Mouse (Mus musculus) kidney, adult 2 months (tissue): ENCODE results near the gene Chchd6. TPM values are rescaled to one million over a fixed set of nuclear protein-coding genes. Genes with fewer than 3 reads are reported as not detected.
A peak's percentile ranks its signal among the peaks of the same experiment; 100 is the strongest.

Experiments used
- DNase-seq: peaks from one replicate; pipeline ENCODE4 v3.0.0; 2021
- H3K27ac ChIP-seq: fragments of 200-500 bp; 2 replicates; pipeline ENCODE4 v1.5.1; 2012; ENCODE audit warnings: low read depth, low read length, control low read depth, inconsistent platforms; ENCODE audit not compliant: insufficient read depth
- H3K27me3 ChIP-seq: fragments of 200-500 bp; replicated peaks from 2 replicates; pipeline ENCODE4 v1.6.1; 2012; ENCODE audit warnings: mild to moderate bottlenecking, moderate library complexity, low read length, inconsistent platforms; ENCODE audit not compliant: control insufficient read depth, insufficient read depth
- H3K36me3 ChIP-seq: fragments of 200-500 bp; 2 replicates; pipeline ENCODE4 v1.6.1; 2012; ENCODE audit warnings: mild to moderate bottlenecking, moderate library complexity, low read length, inconsistent platforms; ENCODE audit not compliant: control insufficient read depth, insufficient read depth
- H3K4me1 ChIP-seq: fragments of 200-500 bp; 2 replicates; pipeline ENCODE4 v1.6.1; 2011; ENCODE audit warnings: low read length; ENCODE audit not compliant: control insufficient read depth, insufficient read depth
- H3K4me3 ChIP-seq: fragments of 200-500 bp; 2 replicates; pipeline ENCODE4 v1.5.1; 2011; ENCODE audit warnings: mild to moderate bottlenecking, low read depth, low read length, control low read depth; ENCODE audit not compliant: insufficient read depth
- CTCF ChIP-seq: fragments of 200-500 bp; conservative IDR thresholded peaks from 2 replicates; pipeline ENCODE4 v1.5.1; 2011; ENCODE audit warnings: low read depth, mild to moderate bottlenecking, control low read depth, low read length, moderate library complexity, mixed read lengths; ENCODE audit not compliant: insufficient read depth, insufficient read length
- POLR2A ChIP-seq: fragments of 200-500 bp; IDR thresholded peaks from one replicate; pipeline ENCODE4 v1.6.1; 2011; ENCODE audit warnings: low read depth, low read length, control low read depth
- WGBS: fragments of 180-500 bp; shearing (Covaris S2); methylation state at CpG from one replicate; pipeline ENCODE4 v1.1.7; 2018; 5-methylcytosine and 5-hydroxymethylcytosine counted together
- polyA plus RNA-seq: library from polyadenylated mRNA; depleted of rRNA; stranded (reverse); fragments of >200 nt; gene quantifications from 2 replicates; pipeline ENCODE4 v1.2.3, GENCODE M21; 2012

Chchd6 gene
- polyA plus RNA-seq, 1 experiment: 86.5 TPM

DNA sequence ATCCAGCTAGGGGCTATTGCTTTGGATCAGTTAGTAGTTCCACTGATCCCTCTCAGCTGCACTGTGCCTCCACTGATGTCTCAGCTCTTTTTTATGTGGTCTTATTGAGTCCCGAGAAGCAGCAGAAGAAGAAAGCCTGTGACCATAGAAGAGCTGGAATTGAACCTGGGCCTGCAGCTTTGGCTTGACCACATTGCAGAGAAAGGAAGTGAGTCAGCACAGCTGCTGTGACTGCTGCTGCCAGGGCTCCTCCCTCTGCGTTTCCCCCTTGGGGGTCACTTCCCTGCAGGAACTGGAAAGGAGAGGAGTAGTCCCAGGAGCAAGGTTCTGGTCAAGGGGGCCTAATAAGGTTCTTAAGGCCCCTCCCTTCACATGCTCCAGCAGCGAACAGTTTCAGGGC, 231.1 kb downstream of the Chchd6 start:
- Histone ChIP-seq H3K36me3 (no peaks in the 10 kb centered on the region), H3K4me1 (peaks cover 4% of the 10 kb centered on the region; the same call in 1 of the 2 replicates), H3K27ac (no peak overlapping the region), H3K4me3 (no peak overlapping the region), H3K27me3 (no peaks in the 10 kb centered on the region)
- no peak for DNase-seq
- TF ChIP-seq POLR2A (no peak), CTCF (no peak)
- 68% methylated on average over 3 of the region's 3 CpGs for WGBS

DNA sequence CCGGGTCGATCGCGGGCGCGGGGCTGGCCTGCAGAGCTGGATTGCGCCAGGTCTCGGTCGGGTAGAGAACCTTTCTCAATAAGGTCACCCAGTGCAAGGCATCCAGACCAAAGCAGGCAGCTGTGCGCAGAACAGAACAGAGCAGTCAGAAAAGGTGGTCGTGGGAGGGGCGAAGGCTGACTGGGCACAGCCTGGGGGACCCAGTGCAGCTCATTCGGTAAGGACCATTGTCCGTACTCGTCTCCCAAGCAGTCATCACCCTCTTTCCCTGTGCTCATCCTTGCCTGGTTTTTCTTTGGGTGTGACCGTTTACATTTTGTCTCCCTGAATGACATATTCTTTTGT, 232.4 kb downstream of the Chchd6 start:
- TF ChIP-seq POLR2A (no peak), CTCF (no peak)
- no peaks in the 10 kb centered on the region for H3K36me3 ChIP-seq
- no peak for DNase-seq
- H3K4me1 ChIP-seq: peaks cover 7% of the 10 kb centered on the region; the same call in 1 of the 2 replicates
- H3K4me3 ChIP-seq: peak overlapping the region; percentile 39
- WGBS: 23% methylated on average over 16 of the region's 16 CpGs
- no peaks in the 10 kb centered on the region for H3K27me3 ChIP-seq
- no peak overlapping the region for H3K27ac ChIP-seq

DNA sequence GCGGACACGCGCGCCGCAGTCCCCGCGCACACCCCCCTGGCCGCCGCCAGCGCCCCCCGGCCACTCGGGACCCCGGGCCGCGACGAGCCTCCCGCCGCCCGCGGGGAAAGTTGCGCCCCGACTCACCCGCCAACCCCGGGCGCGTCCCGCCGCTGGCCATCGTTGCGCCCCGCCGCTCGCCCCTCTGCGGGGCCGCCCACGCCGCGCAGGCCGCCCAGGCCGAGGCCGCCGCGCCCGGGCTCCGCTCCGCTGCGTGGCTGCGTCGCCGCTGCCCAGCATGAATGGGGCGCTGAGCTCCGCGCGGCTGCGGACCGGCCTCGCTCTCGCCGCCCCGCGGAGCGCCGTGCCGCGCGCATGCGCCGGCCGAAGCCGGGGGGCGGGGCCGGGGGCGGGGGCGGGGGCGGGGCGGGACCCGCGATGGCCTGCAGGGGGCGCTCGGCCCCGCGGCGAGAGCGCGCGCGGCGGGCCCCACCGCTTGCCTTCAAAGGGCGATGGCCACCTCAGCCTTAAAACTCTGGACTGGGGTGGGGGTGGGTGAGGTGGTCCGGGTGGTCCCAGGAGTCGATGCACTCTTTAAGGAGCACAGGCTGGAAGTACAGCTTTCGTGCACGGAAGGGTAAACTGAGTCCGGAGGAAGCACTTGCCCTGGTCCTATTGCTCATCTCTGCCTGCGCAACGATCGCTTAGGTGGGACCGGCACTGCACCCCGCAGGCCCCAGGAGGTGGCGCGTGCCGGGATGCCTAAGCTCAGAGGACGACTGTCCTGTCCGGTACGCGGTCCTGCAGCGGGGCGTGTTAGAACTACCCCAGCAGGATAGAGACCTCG, 233.0 kb downstream of the Chchd6 start, which contains the start of gene Plxna1:
Gene Plxna1, minus strand, starts transcription at position 340 of the 826 bp plus-strand sequence.
- H3K36me3 ChIP-seq: no peaks in the 10 kb centered on the region
- H3K4me1 ChIP-seq: peaks cover 7% of the 10 kb centered on the region; the same call in 1 of the 2 replicates
- TF ChIP-seq POLR2A (peak; percentile 40), CTCF (peak; percentile 36)
- peak within 1 kb of the TSS; percentile 73 for H3K4me3 ChIP-seq
- H3K27ac ChIP-seq: peak within 1 kb of the TSS; percentile 35; the same call in 1 of the 2 replicates
- DNase-seq: peak; percentile 48
- H3K27me3 ChIP-seq: no peaks in the 10 kb centered on the region
- 4% methylated on average over 109 of the region's 110 CpGs for WGBS

DNA sequence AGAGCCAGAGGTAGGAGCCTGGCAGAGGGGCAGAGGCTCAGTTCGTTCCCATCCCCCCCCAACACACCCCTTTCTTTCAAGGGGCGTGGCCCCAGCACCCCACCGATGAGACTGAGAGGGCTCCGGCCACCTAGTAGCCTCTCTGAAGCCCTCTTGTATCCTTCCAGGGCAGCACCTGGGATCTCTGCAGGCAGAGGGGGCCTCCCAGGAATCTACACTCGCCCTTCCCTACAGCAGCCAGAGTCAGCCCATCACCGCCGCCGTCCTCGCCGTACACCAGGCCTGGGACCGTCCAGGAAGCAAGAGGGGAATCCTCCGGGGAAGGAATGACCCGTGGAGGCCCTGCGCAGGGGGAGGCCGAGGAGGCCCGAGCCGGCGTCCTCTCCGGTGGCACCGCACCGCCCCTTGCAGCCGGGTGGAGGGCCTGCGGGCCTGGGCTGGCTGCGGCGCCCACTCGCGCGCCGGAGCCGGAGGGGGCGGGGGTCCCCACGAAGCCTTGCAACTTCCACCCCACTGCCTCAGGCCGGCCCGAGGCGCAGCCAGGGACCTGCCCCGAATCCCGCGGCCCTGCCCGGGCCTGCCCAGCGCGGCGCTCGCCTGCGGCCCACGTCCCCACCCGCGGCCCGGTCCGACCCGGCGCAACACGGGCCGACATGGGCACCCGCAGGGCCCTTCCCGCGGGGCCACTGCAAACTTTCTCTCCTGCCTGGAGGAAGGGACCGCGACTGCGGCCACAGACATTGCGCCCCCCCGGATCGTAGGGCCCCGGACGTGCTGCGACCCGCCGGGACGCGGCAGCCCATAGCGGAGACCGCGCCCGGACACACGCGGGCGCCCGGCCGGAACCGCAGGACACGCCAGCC, 233.8 kb downstream of the Chchd6 start:
- Histone ChIP-seq H3K27me3 (no peaks in the 10 kb centered on the region), H3K27ac (peak overlapping the region; percentile 35; the same call in 1 of the 2 replicates), H3K36me3 (no peaks in the 10 kb centered on the region), H3K4me3 (peak overlapping the region; percentile 73), H3K4me1 (peaks cover 7% of the 10 kb centered on the region; the same call in 1 of the 2 replicates)
- TF ChIP-seq POLR2A (no peak), CTCF (no peak)
- 1% methylated on average over 77 of the region's 80 CpGs for WGBS
- peak; percentile 56 for DNase-seq

DNA sequence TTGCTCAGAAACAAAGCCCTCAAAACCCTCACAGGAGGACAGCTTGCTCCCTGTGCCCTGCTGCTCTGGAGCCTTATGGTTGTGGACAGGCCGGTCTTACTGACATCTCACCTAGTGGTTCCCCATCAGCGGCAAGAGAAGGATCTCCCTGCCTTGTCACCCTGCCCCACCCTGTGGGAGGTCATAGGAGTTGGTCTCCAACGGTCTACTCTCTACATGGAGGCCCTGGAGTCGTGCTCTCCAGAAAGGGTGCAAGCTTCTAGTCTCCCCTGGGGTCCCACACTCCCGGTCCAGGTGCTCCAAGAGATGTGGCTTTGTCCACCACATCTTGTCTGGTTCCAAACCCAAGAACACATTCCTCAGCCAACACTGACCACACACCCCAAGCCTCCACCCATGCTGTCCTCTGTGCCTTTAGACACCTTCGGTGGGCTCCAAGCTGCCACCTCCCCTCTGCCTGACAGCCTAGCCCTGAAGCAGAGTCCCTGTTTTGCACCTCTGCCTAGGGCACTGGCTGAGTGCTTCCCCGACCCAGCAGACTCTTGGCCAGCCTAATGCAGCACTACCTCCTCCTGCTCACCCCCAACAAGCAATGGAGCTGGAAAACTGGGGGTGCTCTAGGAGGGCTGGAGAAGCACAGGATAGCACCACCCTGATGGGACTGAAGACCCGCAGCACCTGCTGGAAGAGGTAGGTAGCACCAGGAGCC, 234.6 kb downstream of the Chchd6 start:
- WGBS: 56% methylated on average over 8 of the region's 8 CpGs
- TF ChIP-seq POLR2A (no peak), CTCF (no peak)
- Histone ChIP-seq H3K4me1 (peaks cover 7% of the 10 kb centered on the region; the same call in 1 of the 2 replicates), H3K27me3 (no peaks in the 10 kb centered on the region), H3K4me3 (peak overlapping the region; percentile 73), H3K36me3 (no peaks in the 10 kb centered on the region), H3K27ac (no peak overlapping the region)
- DNase-seq: no peak

DNA sequence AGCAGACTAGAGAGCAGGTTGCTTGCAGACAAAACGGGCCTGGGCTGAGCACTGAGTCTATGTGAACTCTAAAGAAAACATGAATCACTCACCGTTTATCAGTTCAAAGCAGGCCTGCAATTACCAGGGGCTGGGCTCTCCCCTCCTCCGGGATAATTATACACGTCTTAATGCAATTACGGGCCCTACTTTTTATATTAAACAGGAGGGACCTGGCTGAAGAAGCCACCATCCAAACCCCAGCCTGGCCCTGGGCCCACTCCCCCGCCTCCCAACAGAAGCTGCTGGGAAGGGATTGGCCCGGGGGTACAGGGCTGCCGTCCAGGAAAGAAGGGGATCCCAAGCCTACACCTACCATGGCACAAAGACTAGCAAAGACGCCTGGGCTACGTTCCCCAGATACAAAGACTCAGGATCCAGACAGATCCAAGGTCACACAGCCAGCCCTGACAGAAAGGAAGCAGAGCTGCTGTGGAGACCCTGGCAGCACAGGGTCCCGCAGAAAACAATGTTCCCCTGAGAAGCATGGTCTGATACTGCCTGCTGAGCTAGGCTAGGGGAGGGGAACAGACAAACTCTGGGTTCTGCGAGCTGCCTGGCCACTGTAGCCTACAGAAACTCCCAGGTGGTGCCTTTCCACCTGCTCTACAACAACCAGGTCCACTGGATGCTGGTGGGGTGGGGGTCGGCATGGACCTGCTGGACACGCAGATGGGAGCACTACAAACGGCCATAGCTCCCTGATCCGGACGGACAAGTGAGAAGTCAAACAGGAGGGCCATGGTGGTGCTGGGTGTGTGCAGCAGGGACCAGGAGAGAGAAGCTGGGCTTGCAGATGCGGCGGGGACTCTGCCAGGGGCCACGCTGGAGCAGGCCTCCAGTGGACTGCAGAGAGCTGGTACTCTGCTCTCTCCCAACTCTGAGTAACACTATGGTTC, 235.4 kb downstream of the Chchd6 start:
- Histone ChIP-seq H3K27me3 (no peaks in the 10 kb centered on the region), H3K4me3 (no peak overlapping the region), H3K36me3 (no peaks in the 10 kb centered on the region), H3K4me1 (peaks cover 7% of the 10 kb centered on the region; the same call in 1 of the 2 replicates), H3K27ac (no peak overlapping the region)
- DNase-seq: no peak
- no peak for TF ChIP-seq CTCF
- TF ChIP-seq POLR2A: no peak
- 66% methylated on average over 20 of the region's 20 CpGs for WGBS
